Mouse (Mus musculus) liver, adult 2 months (tissue): Measurements from ENCODE around the gene Pald1. TPM values are rescaled to one million over a fixed set of nuclear protein-coding genes. Genes with fewer than 3 reads are reported as not detected.

Experiments
- DNase-seq: peaks from one replicate; pipeline ENCODE4 v3.0.0-alpha.2; 2011; ENCODE audit warnings: low read depth, low spot score; ENCODE audit errors: extremely low read depth
- H3K27ac ChIP-seq: fragments of 200-500 bp; replicated peaks from 2 replicates; pipeline ENCODE4 v1.5.1; 2012; ENCODE audit warnings: low read depth, mild to moderate bottlenecking, control low read depth, inconsistent platforms, low read length; ENCODE audit not compliant: insufficient read depth
- H3K27me3 ChIP-seq: fragments of 200-500 bp; 2 replicates; pipeline ENCODE4 v1.6.1; 2012; ENCODE audit warnings: mild to moderate bottlenecking, moderate library complexity, low read length, inconsistent platforms; ENCODE audit not compliant: control insufficient read depth, insufficient read depth
- H3K36me3 ChIP-seq: fragments of 200-500 bp; 2 replicates; pipeline ENCODE4 v1.6.1; 2012; ENCODE audit warnings: low read length, inconsistent platforms; ENCODE audit not compliant: control insufficient read depth, insufficient read depth
- H3K4me1 ChIP-seq: fragments of 200-500 bp; 2 replicates; pipeline ENCODE4 v1.6.1; 2011; ENCODE audit warnings: low read length; ENCODE audit not compliant: control insufficient read depth, insufficient read depth
- H3K4me3 ChIP-seq: fragments of 200-500 bp; 2 replicates; pipeline ENCODE4 v1.5.1; 2011; ENCODE audit warnings: low read depth, mild to moderate bottlenecking, control low read depth, low read length, moderate library complexity; ENCODE audit not compliant: insufficient read depth
- H3K79me2 ChIP-seq: fragments of 200-500 bp; 2 replicates; pipeline ENCODE4 v1.6.1; 2012; ENCODE audit warnings: inconsistent platforms, mild to moderate bottlenecking, low read length, moderate library complexity; ENCODE audit not compliant: control insufficient read depth, insufficient read depth
- H3K9ac ChIP-seq: fragments of 200-500 bp; 2 replicates; pipeline ENCODE4 v1.6.1; 2012; ENCODE audit warnings: low read depth, mild to moderate bottlenecking, control low read depth, inconsistent platforms, low read length
- CTCF ChIP-seq: fragments of 200-500 bp; IDR thresholded peaks from 2 replicates; pipeline ENCODE4 v1.5.1; 2011; ENCODE audit warnings: low read depth, low read length, control low read depth
- POLR2A ChIP-seq: fragments of 200-500 bp; IDR thresholded peaks from 2 replicates; pipeline ENCODE4 v1.6.1; 2011; ENCODE audit warnings: low read length, control low read depth; ENCODE audit not compliant: insufficient read depth; ENCODE audit errors: extremely low read depth
- WGBS: fragments of 180-500 bp; shearing (Covaris S2); methylation state at CpG from one replicate; pipeline ENCODE4 v1.1.7; 2018; 5-methylcytosine and 5-hydroxymethylcytosine counted together
- polyA plus RNA-seq: library from polyadenylated mRNA; depleted of rRNA; stranded (reverse); fragments of >200 nt; gene quantifications from 2 replicates; pipeline ENCODE4 v1.2.3, GENCODE M21; 2012
- total RNA-seq: library from RNA; depleted of rRNA; stranded (reverse); fragments of >200 nt; gene quantifications from 2 replicates; pipeline ENCODE4 v1.2.3, GENCODE M21; 2014

The Pald1 gene
- total and polyA plus RNA-seq, 2 experiments, result 7.5 to 8.1 TPM

- 4% methylated on average over 5 of the region's 5 CpGs for WGBS
These were observed 107.6 kb downstream of the Pald1 start for GRCm38 (mm10) chr10:61275669-61276110.

DNA sequence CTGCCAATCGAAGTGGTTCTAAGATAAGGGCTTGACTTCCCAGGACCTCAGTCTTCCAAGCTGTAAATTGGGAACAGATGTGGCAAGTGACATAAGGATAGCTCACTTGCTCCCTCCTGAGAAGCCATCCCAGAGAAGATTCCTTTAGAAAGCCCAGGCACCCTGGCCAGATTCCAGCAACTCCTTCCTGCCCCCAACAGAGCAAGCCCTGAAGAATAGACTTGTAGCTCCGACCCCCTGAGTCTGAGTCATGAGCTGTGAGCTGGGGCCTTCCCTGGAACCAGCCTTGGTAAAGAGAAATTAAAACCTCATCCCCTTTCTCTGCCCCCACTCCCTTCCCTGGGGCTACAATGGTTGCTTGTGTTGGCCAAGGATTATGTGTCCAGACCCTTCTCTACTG, 108.8 kb downstream of the Pald1 start:
- DNase-seq, result no peak
- Histone ChIP-seq H3K27me3 (peaks cover 2% of the 10 kb centered on the region; the same call in 1 of the 2 replicates), H3K9ac (no peak overlapping the region), H3K36me3 (no peaks in the 10 kb centered on the region), H3K4me3 (no peak overlapping the region), H3K4me1 (peaks cover 6% of the 10 kb centered on the region; the same call in 1 of the 2 replicates), H3K79me2 (no peaks in the 10 kb centered on the region), H3K27ac (no peak overlapping the region)
- TF ChIP-seq POLR2A, result no peak
- TF ChIP-seq CTCF, result no peak
- 60% methylated on average over 2 of the region's 2 CpGs for WGBS

More at GRCm38 (mm10) chr10:61275669-61276110, 107.6 kb downstream of the Pald1 start:
- H3K36me3 ChIP-seq, result no peaks in the 10 kb centered on the region
- TF ChIP-seq POLR2A, result no peak
- peak; percentile 78 for TF ChIP-seq CTCF
- peaks cover 6% of the 10 kb centered on the region; the same call in 1 of the 2 replicates for H3K4me1 ChIP-seq
- H3K4me3 ChIP-seq, result no peak overlapping the region
- H3K27me3 ChIP-seq, result peaks cover 2% of the 10 kb centered on the region; the same call in 1 of the 2 replicates
- H3K9ac ChIP-seq, result no peak overlapping the region
- H3K79me2 ChIP-seq, result no peaks in the 10 kb centered on the region
- peak; percentile 53 for DNase-seq
- H3K27ac ChIP-seq, result no peak overlapping the region

DNA sequence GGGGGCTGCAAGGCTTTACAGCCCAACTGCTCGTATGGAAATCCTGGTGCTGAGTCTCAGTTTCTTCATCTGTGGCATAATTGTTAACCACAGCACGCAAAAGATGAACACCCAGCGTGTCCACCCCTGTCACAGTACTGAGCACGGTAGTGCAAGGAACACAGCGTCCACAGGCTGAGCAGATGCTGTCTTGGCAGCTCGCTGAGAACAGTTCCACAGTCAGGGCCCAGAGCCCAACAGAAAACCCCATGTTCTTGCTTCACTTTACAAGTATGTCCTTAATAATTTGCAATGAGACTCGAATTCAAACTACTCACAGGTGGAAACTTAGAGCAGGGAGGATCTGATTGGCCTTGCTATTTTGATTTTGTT, 109.5 kb downstream of the Pald1 start:
- no peak overlapping the region for H3K4me3 ChIP-seq
- H3K79me2 ChIP-seq, result no peaks in the 10 kb centered on the region
- H3K4me1 ChIP-seq, result peaks cover 6% of the 10 kb centered on the region; the same call in 1 of the 2 replicates
- TF ChIP-seq CTCF, result no peak
- no peak for TF ChIP-seq POLR2A
- peaks cover 2% of the 10 kb centered on the region; the same call in 1 of the 2 replicates for H3K27me3 ChIP-seq
- WGBS, result 83% methylated on average over 7 of the region's 7 CpGs
- no peak overlapping the region for H3K9ac ChIP-seq
- H3K36me3 ChIP-seq, result no peaks in the 10 kb centered on the region
- DNase-seq, result no peak
- H3K27ac ChIP-seq, result peak overlapping the region; percentile 27; the same call in 1 of the 2 replicates

DNA sequence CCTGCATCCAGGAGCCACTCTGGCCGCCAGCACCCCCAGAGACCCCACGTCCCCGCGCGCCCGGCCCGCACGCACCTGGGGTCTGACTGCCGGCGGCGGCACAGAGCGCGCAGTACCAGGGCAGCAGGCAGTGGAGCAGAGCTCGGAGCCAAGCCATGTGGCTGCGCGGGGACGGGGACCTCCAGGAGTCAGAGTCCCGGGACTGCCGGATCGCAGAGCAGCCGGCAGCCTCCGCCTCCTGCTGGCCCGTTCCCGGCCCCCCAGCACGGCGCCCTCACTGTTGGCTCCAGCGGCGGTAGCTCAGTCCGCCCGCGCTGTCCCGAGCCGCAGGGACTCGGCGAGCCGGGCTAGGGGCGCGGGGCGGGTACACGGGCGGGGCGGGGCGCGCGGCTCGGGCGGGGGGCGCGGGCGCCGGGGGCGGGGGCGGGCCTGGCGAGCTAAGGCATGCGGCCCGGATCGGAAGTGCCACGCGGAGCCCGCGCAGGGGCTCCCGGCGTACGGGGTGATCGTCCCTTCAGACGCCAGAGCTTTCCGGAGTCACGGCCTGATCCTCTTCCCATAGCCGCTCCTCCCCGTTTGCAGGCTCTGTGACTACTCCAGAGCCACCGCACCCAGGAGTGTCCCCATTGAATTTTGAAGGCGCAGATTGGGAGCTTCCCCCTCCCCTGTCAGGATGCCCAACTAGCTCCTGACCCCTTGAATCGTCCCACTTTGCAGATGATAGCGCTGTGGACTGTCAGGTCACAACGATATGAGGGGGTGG, 110.1 kb downstream of the Pald1 start, which contains the start of gene Adamts14:
Gene Adamts14, minus strand, starts transcription at position 358 of the 763 bp plus-strand sequence.
- TF ChIP-seq CTCF, result 0 out of 2 replicates have a peak, but pooled peaks have one; percentile 5
- TF ChIP-seq POLR2A, result no peak
- H3K9ac ChIP-seq, result peak within 1 kb of the TSS; percentile 69
- DNase-seq, result no peak
- 2% methylated on average over 59 of the region's 75 CpGs for WGBS
- H3K27ac ChIP-seq, result peak within 1 kb of the TSS; percentile 27; the same call in 1 of the 2 replicates
- H3K79me2 ChIP-seq, result no peaks in the 10 kb centered on the region
- peaks cover 2% of the 10 kb centered on the region; the same call in 1 of the 2 replicates for H3K27me3 ChIP-seq
- H3K36me3 ChIP-seq, result no peaks in the 10 kb centered on the region
- peak within 1 kb of the TSS; percentile 53 for H3K4me3 ChIP-seq
- H3K4me1 ChIP-seq, result peaks cover 6% of the 10 kb centered on the region; the same call in 1 of the 2 replicates

GRCm38 (mm10) chr10:61272631-61273030, 110.7 kb downstream of the Pald1 start:
- WGBS, result 62% methylated on average over 5 of the region's 5 CpGs
- Histone ChIP-seq H3K4me1 (no peaks in the 10 kb centered on the region), H3K27me3 (peaks cover 2% of the 10 kb centered on the region; the same call in 1 of the 2 replicates), H3K79me2 (no peaks in the 10 kb centered on the region), H3K4me3 (peak overlapping the region; percentile 53), H3K36me3 (no peaks in the 10 kb centered on the region), H3K9ac (peak overlapping the region; percentile 69), H3K27ac (no peak overlapping the region)
- TF ChIP-seq CTCF, result no peak
- no peak for TF ChIP-seq POLR2A
- no peak for DNase-seq
